Mouse (Mus musculus) hindbrain, postnatal 0 days (tissue): ENCODE data around the gene Clpb. TPM values are rescaled to one million over a fixed set of nuclear protein-coding genes. Genes with fewer than 3 reads are reported as not detected.

Source experiments
- ATAC-seq: fragments of 200-750 bp; cut with Nextera tagmentation; 2 replicates; pipeline ENCODE4 v1.8.0; 2017; ENCODE audit warnings: mild to moderate bottlenecking, moderate TSS enrichment, moderate library complexity
- DNase-seq: peaks from one replicate; pipeline ENCODE4 v3.0.0-alpha.2; 2015; ENCODE audit warnings: low spot score
- H3K27ac ChIP-seq: fragments of 300-500 bp; sonication (generic); 2 replicates; pipeline ENCODE4 v1.5.1; 2014; ENCODE audit warnings: mild to moderate bottlenecking
- H3K27me3 ChIP-seq: fragments of 300-500 bp; sonication (generic); 2 replicates; pipeline ENCODE4 v1.6.1; 2014; ENCODE audit warnings: low read length, mixed read lengths; ENCODE audit not compliant: insufficient read depth
- H3K36me3 ChIP-seq: fragments of 300-500 bp; sonication (generic); 2 replicates; pipeline ENCODE4 v1.6.1; 2014; ENCODE audit warnings: low read length, mixed read lengths; ENCODE audit not compliant: insufficient read depth
- H3K4me1 ChIP-seq: fragments of 300-500 bp; sonication (generic); 2 replicates; pipeline ENCODE4 v1.6.1; 2014; ENCODE audit warnings: antibody characterized with exemption, low read length, mixed read lengths; ENCODE audit not compliant: insufficient read depth
- H3K4me2 ChIP-seq: fragments of 300-500 bp; sonication (generic); 2 replicates; pipeline ENCODE4 v1.6.1; 2014; ENCODE audit warnings: low read depth, mild to moderate bottlenecking, low read length, moderate library complexity, mixed read lengths
- H3K4me3 ChIP-seq: fragments of 300-500 bp; sonication (generic); 2 replicates; pipeline ENCODE4 v1.5.1; 2014; ENCODE audit warnings: low read length
- H3K9ac ChIP-seq: fragments of 300-500 bp; sonication (generic); replicated peaks from 2 replicates; pipeline ENCODE4 v1.6.1; 2014; ENCODE audit warnings: mild to moderate bottlenecking, low read length, moderate library complexity, mixed read lengths
- H3K9me3 ChIP-seq: fragments of 300-500 bp; sonication (generic); 2 replicates; pipeline ENCODE4 v1.6.1; 2016; ENCODE audit warnings: low read length, mixed read lengths
- CTCF ChIP-seq: IDR thresholded peaks from 2 replicates; pipeline ENCODE4 v1.5.1; 2016; ENCODE audit warnings: antibody characterized with exemption, control low read depth, low read depth
- WGBS: fragments of 180-500 bp; shearing (Covaris S2); extraction: QIAGEN DNeasy Blood & Tissue Kit; methylation state at CpG from one replicate; pipeline ENCODE4 v1.1.7; 2014; 5-methylcytosine and 5-hydroxymethylcytosine counted together
- polyA plus RNA-seq: library from polyadenylated mRNA; unstranded; fragments of >200 nt; fragmentation: Nextera tagmentation; extraction: Ambion mirVana; gene quantifications from 2 replicates; pipeline ENCODE4 v1.2.1, GENCODE M21; 2015
- total RNA-seq: library from RNA; depleted of rRNA; stranded (reverse); fragments of >200 nt; gene quantifications from 2 replicates; pipeline ENCODE4 v1.2.3, GENCODE M21; 2014

The Clpb gene
- total and polyA plus RNA-seq, 2 experiments from 2014 or later: 36.6 to 67.4 TPM

DNA sequence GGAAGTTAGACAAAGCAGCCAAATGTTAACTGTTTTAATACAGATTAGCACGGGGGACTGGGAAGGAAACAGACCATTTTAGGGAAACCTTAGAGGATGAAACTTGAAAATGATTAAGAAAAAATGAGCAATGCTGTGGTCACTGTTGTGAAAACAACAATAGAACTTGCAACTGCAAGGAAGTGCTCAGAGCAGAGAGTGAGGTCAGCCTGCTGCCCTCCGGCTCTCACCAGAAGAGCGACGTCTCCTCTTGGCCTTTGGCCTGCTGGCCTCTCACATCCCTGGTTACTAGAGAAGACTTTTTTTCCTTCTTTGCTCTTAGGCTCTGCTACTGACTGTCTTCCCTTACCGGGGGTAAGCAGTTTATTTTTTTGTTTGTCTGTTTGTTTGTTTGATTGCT, 19.5 kb downstream of the Clpb start:
- ATAC-seq (no peak), DNase-seq (no peak)
- 56% methylated on average over 5 of the region's 5 CpGs for WGBS
- Histone ChIP-seq H3K4me1 (no peaks in the 10 kb centered on the region), H3K27me3 (no peaks in the 10 kb centered on the region), H3K36me3 (no peaks in the 10 kb centered on the region), H3K9me3 (no peaks in the 10 kb centered on the region), H3K4me2 (no peak overlapping the region), H3K9ac (no peak overlapping the region), H3K27ac (no peak overlapping the region), H3K4me3 (no peak overlapping the region)
- no peak for TF ChIP-seq CTCF

- no peaks in the 10 kb centered on the region for H3K4me1 ChIP-seq
- H3K4me3 ChIP-seq: no peak overlapping the region
- H3K27ac ChIP-seq: no peak overlapping the region
- no peaks in the 10 kb centered on the region for H3K9me3 ChIP-seq
- H3K4me2 ChIP-seq: no peak overlapping the region
- no peaks in the 10 kb centered on the region for H3K27me3 ChIP-seq
- H3K36me3 ChIP-seq: no peaks in the 10 kb centered on the region
- 13% methylated on average over 9 of the region's 9 CpGs for WGBS
- DNase-seq: peak; percentile 16
- peak; percentile 36; the same call in 1 of the 2 replicates for ATAC-seq
- H3K9ac ChIP-seq: no peak overlapping the region
- no peak for TF ChIP-seq CTCF
These were observed 20.7 kb downstream of the Clpb start for GRCm38 (mm10) chr7:101683976-101684630.

- TF ChIP-seq CTCF: no peak
- WGBS: 52% methylated on average over 3 of the region's 3 CpGs
- Histone ChIP-seq H3K4me2 (no peak overlapping the region), H3K9me3 (no peaks in the 10 kb centered on the region), H3K4me3 (no peak overlapping the region), H3K27ac (no peak overlapping the region), H3K9ac (no peak overlapping the region), H3K27me3 (no peaks in the 10 kb centered on the region), H3K4me1 (no peaks in the 10 kb centered on the region), H3K36me3 (peaks cover 4% of the 10 kb centered on the region; the same call in 1 of the 2 replicates)
- DNase-seq: no peak
- no peak for ATAC-seq
These were observed 21.2 kb downstream of the Clpb start for GRCm38 (mm10) chr7:101684671-101685070.

GRCm38 (mm10) chr7:101687144-101687543, 23.7 kb downstream of the Clpb start:
- H3K36me3 ChIP-seq: peaks cover 4% of the 10 kb centered on the region; the same call in 1 of the 2 replicates

DNA sequence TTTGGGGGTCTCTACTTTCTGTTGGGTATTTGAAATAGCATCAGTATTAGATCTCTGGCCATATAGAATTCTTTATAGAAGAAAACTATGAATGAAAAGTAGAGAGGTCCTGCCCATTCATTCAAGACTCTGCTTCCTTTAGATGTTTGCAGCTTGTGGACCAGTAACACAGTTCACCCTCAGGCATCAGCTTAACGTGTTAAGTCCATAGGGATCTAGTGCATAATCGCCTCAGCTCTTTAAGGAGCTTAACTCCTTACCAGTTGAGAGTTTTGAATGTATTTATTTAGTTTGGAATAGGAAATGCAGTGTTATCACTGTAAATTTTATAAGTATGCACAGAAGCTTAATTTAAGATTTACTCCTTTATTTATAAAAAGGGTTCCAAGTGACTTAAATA, 27.0 kb downstream of the Clpb start:
- no peaks in the 10 kb centered on the region for H3K9me3 ChIP-seq

More at GRCm38 (mm10) chr7:101687144-101687543, 23.7 kb downstream of the Clpb start:
- H3K4me1 ChIP-seq: no peaks in the 10 kb centered on the region
- WGBS: 95% methylated on average over 2 of the region's 2 CpGs
- no peak for TF ChIP-seq CTCF
- DNase-seq (no peak), ATAC-seq (no peak)
- no peaks in the 10 kb centered on the region for H3K27me3 ChIP-seq
- no peak overlapping the region for H3K4me3 ChIP-seq
- no peak overlapping the region for H3K27ac ChIP-seq
- H3K9me3 ChIP-seq: no peaks in the 10 kb centered on the region
- H3K4me2 ChIP-seq: no peak overlapping the region
- H3K9ac ChIP-seq: no peak overlapping the region

GRCm38 (mm10) chr7:101691863-101692262, 28.4 kb downstream of the Clpb start:
- 81% methylated on average over 8 of the region's 8 CpGs for WGBS
- 0 out of 2 replicates have a peak, but pooled peaks cover 2% of the 10 kb centered on the region for H3K4me1 ChIP-seq
- DNase-seq (no peak), ATAC-seq (no peak)
- H3K9me3 ChIP-seq: no peaks in the 10 kb centered on the region
- TF ChIP-seq CTCF: no peak
- no peak overlapping the region for H3K27ac ChIP-seq
- H3K27me3 ChIP-seq: no peaks in the 10 kb centered on the region
- no peak overlapping the region for H3K4me2 ChIP-seq
- H3K36me3 ChIP-seq: peaks cover 4% of the 10 kb centered on the region; the same call in 1 of the 2 replicates
- no peak overlapping the region for H3K9ac ChIP-seq
- no peak overlapping the region for H3K4me3 ChIP-seq

More for the DNA sequence above, 27.0 kb downstream of the Clpb start:
- no peak overlapping the region for H3K27ac ChIP-seq
- no peak overlapping the region for H3K4me3 ChIP-seq
- TF ChIP-seq CTCF: no peak
- no peak for DNase-seq
- 58% methylated on average over 2 of the region's 2 CpGs for WGBS
- no peaks in the 10 kb centered on the region for H3K4me1 ChIP-seq
- H3K27me3 ChIP-seq: no peaks in the 10 kb centered on the region
- no peak overlapping the region for H3K9ac ChIP-seq
- H3K36me3 ChIP-seq: peaks cover 4% of the 10 kb centered on the region; the same call in 1 of the 2 replicates
- H3K4me2 ChIP-seq: no peak overlapping the region
- no peak for ATAC-seq

GRCm38 (mm10) chr7:101692446-101692845, 29.0 kb downstream of the Clpb start:
- Histone ChIP-seq H3K4me2 (no peak overlapping the region), H3K4me3 (no peak overlapping the region), H3K27me3 (no peaks in the 10 kb centered on the region), H3K9me3 (no peaks in the 10 kb centered on the region), H3K9ac (no peak overlapping the region), H3K4me1 (0 out of 2 replicates have a peak, but pooled peaks cover 6% of the 10 kb centered on the region), H3K27ac (no peak overlapping the region), H3K36me3 (peaks cover 4% of the 10 kb centered on the region; the same call in 1 of the 2 replicates)
- DNase-seq (no peak), ATAC-seq (no peak)
- WGBS: 63% methylated on average over 14 of the region's 14 CpGs
- no peak for TF ChIP-seq CTCF
